8 mouse cellular contexts compared by ENCODE assay signal in the genomic region with DNA sequence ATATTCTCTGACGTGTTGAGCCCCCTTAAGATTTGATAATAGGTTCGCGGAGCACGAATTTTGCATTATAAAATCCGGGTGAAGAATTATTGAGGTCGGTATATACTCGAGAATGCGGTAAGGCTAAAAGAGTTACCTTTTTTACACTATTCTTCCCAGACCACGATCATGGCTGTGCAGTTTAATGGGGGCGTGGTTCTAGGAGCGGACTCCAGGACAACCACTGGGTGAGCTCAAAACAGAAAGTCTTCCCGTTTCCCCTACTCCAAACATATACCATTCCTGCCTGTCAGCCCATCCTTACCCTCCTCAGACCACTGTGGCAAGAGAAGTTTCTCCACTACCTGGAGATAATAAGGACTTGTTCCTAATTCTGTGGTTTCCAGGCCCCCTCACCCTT. TPM values are rescaled to one million over a fixed set of nuclear protein-coding genes. Genes with fewer than 3 reads are reported as not detected.
DNase-seq lines count a peak whose midpoint lies in the region; ATAC-seq and TF ChIP-seq lines count a peak whose summit lies in the region.

No protein-coding gene starts in this region.

- no peaks in the 10 kb centered on the region for H3K9me3 ChIP-seq in E14TG2a.4 (ENCODE audit: low read length)
- H3K9me3 ChIP-seq in forebrain, embryonic 13.5 days (replicated peaks), result no peaks in the 10 kb centered on the region
- H3K9me3 ChIP-seq in liver, embryonic 14.5 days (ENCODE audit: control insufficient read depth, low read length), result no peaks in the 10 kb centered on the region

- H3K4me1 ChIP-seq in E14TG2a.4 (replicated peaks; ENCODE audit: low read depth, low read length), result peaks cover 38% of the 10 kb centered on the region
- peaks cover 17% of the 10 kb centered on the region for H3K4me1 ChIP-seq in forebrain, embryonic 13.5 days
- peaks cover 3 to 14% of the 10 kb centered on the region in 2 experiments; a peak in 3 of 4 replicates for H3K4me1 ChIP-seq in liver, embryonic 14.5 days (replicated peaks; ENCODE audit: control insufficient read depth in 2 of 2, insufficient read depth in 2 of 2, low read length in 1 of 2)

- no peak overlapping the region for H3K27ac ChIP-seq in forebrain, embryonic 13.5 days
- H3K27ac ChIP-seq in liver, embryonic 14.5 days, result peak overlapping the region; percentile 8; the same call in 1 of the 2 replicates

- TF ChIP-seq CTCF in E14TG2a.4 (conservative IDR thresholded peaks at IDR 0.05; ENCODE audit: low read length), result no peak
- no peak for TF ChIP-seq CTCF in liver, embryonic 14.5 days (IDR thresholded peaks at IDR 0.05; ENCODE audit: low read depth)

- DNase-seq in heart, adult 11 months, result peak; percentile 89
- no peak for DNase-seq in heart, postnatal 4 days
- no peak for DNase-seq in liver, embryonic 14.5 days (ENCODE audit: low read depth in 3 of 3, low spot score in 3 of 3)
- DNase-seq in right cerebral cortex, postnatal 36 days (ENCODE audit: low spot score in 2 of 2), result no peak
- DNase-seq in adipocyte (ENCODE audit: low spot score), result no peak
- no peak for DNase-seq in kidney, adult 11 months

- peaks cover 3% of the 10 kb centered on the region for H3K27me3 ChIP-seq in E14TG2a.4 (ENCODE audit: insufficient read depth, low read length)
- no peaks in the 10 kb centered on the region for H3K27me3 ChIP-seq in forebrain, embryonic 13.5 days
- H3K27me3 ChIP-seq in liver, embryonic 14.5 days (ENCODE audit: control insufficient read depth, insufficient read depth, low read length), result peaks cover 2% of the 10 kb centered on the region; the same call in 1 of the 2 replicates

- peak overlapping the region; percentile 78 for H3K9ac ChIP-seq in forebrain, embryonic 13.5 days
- peak overlapping the region; percentile 72 for H3K9ac ChIP-seq in liver, embryonic 14.5 days (replicated peaks)

- peak; percentile 31 for ATAC-seq in forebrain, embryonic 13.5 days
- ATAC-seq in liver, embryonic 14.5 days (ENCODE audit: insufficient read depth), result peak; percentile 34; the same call in 1 of the 2 replicates

- no peak for TF ChIP-seq EP300 in liver, embryonic 14.5 days (IDR thresholded peaks at IDR 0.05; ENCODE audit: low read depth)

- peaks cover 38% of the 10 kb centered on the region for H3K36me3 ChIP-seq in E14TG2a.4 (ENCODE audit: insufficient read depth, low read length)
- peaks cover 30% of the 10 kb centered on the region for H3K36me3 ChIP-seq in forebrain, embryonic 13.5 days (ENCODE audit: poor library complexity, severe bottlenecking)
- peaks cover 16% of the 10 kb centered on the region for H3K36me3 ChIP-seq in liver, embryonic 14.5 days (replicated peaks; ENCODE audit: control insufficient read depth, insufficient read depth, low read depth)

- 4% methylated on average over 12 of the region's 12 CpGs for WGBS in forebrain, embryonic 13.5 days
- WGBS in liver, embryonic 14.5 days (ENCODE audit: insufficient replicate concordance), result 2% methylated on average over 12 of the region's 12 CpGs

- H3K4me2 ChIP-seq in forebrain, embryonic 13.5 days, result peak overlapping the region; percentile 88
- peak overlapping the region; percentile 80 for H3K4me2 ChIP-seq in liver, embryonic 14.5 days (ENCODE audit: low read depth)

- peak overlapping the region; percentile 99 for H3K4me3 ChIP-seq in E14TG2a.4 (replicated peaks; ENCODE audit: low read length)
- peak overlapping the region; percentile 67 for H3K4me3 ChIP-seq in forebrain, embryonic 13.5 days
- H3K4me3 ChIP-seq in liver, embryonic 14.5 days (ENCODE audit: insufficient read depth in 1 of 2, low read depth in 2 of 2, low read length in 2 of 2), result peak overlapping the region; percentile 80 to 100

RNA-seq across cellular contexts. Expression of a gene that starts 0.6 kb away (rescaled TPM):
- total RNA-seq in heart, postnatal 4 days (2021), result 100 to 1,000 TPM; 296 TPM
- 912 and 933 TPM in 2 replicates for polyA plus RNA-seq in forebrain, embryonic 13.5 days (2015; fragmentation: Nextera tagmentation; extraction: Ambion mirVana)
- polyA plus RNA-seq in liver, embryonic 14.5 days (2012; rRNA removed), result 155 and 171 TPM in 2 replicates
- polyA plus RNA-seq in liver, embryonic 14.5 days (2014; fragmentation: Nextera tagmentation; extraction: Ambion mirVana), result 345 and 363 TPM in 2 replicates

RNA-seq across cellular contexts. Expression of a gene that starts 6.7 kb away (rescaled TPM):
- total RNA-seq in heart, postnatal 4 days (2021), result not detected
- not detected in 2 replicates for polyA plus RNA-seq in forebrain, embryonic 13.5 days (2015; fragmentation: Nextera tagmentation; extraction: Ambion mirVana)
- polyA plus RNA-seq in liver, embryonic 14.5 days (2012; rRNA removed), result 11.2 and 15.7 TPM in 2 replicates
- polyA plus RNA-seq in liver, embryonic 14.5 days (2014; fragmentation: Nextera tagmentation; extraction: Ambion mirVana), result 18.4 and 20.3 TPM in 2 replicates

RNA-seq across cellular contexts. Expression of a gene that starts 7.0 kb away (rescaled TPM):
- not detected for total RNA-seq in heart, postnatal 4 days (2021)
- not detected in 2 replicates for polyA plus RNA-seq in forebrain, embryonic 13.5 days (2015; fragmentation: Nextera tagmentation; extraction: Ambion mirVana)
- polyA plus RNA-seq in liver, embryonic 14.5 days (2012; rRNA removed), result not detected in 2 replicates
- polyA plus RNA-seq in liver, embryonic 14.5 days (2014; fragmentation: Nextera tagmentation; extraction: Ambion mirVana), result not detected in 2 replicates

RNA-seq across cellular contexts. Expression of a gene that starts 11.3 kb away (rescaled TPM):
- total RNA-seq in heart, postnatal 4 days (2021), result under 1 TPM in 1 of 2 experiments, not detected in 1; 0.43 TPM
- 0.57 TPM in 1 of 2 replicates, not detected in the other for polyA plus RNA-seq in forebrain, embryonic 13.5 days (2015; fragmentation: Nextera tagmentation; extraction: Ambion mirVana)
- 0.23 TPM in 1 of 2 replicates, not detected in the other for polyA plus RNA-seq in liver, embryonic 14.5 days (2012; rRNA removed)
- 0.21 and 0.51 TPM in 2 replicates for polyA plus RNA-seq in liver, embryonic 14.5 days (2014; fragmentation: Nextera tagmentation; extraction: Ambion mirVana)

RNA-seq across cellular contexts. Expression of a gene that starts 14.1 kb away (rescaled TPM):
- 1 to 10 TPM; 8.3 to 9.3 TPM for total RNA-seq in heart, postnatal 4 days (2021)
- polyA plus RNA-seq in forebrain, embryonic 13.5 days (2015; fragmentation: Nextera tagmentation; extraction: Ambion mirVana), result 2.9 and 4.6 TPM in 2 replicates
- polyA plus RNA-seq in liver, embryonic 14.5 days (2012; rRNA removed), result 1.9 and 2.6 TPM in 2 replicates
- polyA plus RNA-seq in liver, embryonic 14.5 days (2014; fragmentation: Nextera tagmentation; extraction: Ambion mirVana), result 1.3 and 1.5 TPM in 2 replicates

Comparison
In these comparisons a context has a peak if more than half of its experiments do, and no peak if none do; other contexts are left out.
1. RNA of a gene that starts 6.7 kb away (polyA plus RNA-seq): 11.2 to 20.3 TPM in liver, embryonic 14.5 days; not detected in forebrain, embryonic 13.5 days; every median in the first group is over 10 times any median in the second.
2. Peak in every context shown above with its lines, with median percentiles within 50 percentile points of each other: H3K4me3 ChIP-seq.